Mouse (Mus musculus) neutrophil, adult 5-6 weeks (primary cell): ENCODE results near the gene Hecw2. TPM values are rescaled to one million over a fixed set of nuclear protein-coding genes. Genes with fewer than 3 reads are reported as not detected.

Source experiments
- ATAC-seq: fragments of 151-379, 151-347 bp; 2 replicates; pipeline ENCODE4 v1.8.0; 2017; ENCODE audit warnings: mild to moderate bottlenecking, moderate TSS enrichment; ENCODE audit not compliant: insufficient number of reproducible peaks, poor library complexity, low FRiP score, severe bottlenecking; ENCODE audit errors: extremely low read depth
- total RNA-seq: library from RNA; stranded (forward); fragments of 200-1000 nt; gene quantifications from 2 replicates; pipeline ENCODE4 v1.2.3, GENCODE M21; 2017

Gene Hecw2
- total RNA-seq, 1 experiment from 2014 or later = 2.2 TPM

GRCm38 (mm10) chr1:54121071-54121730 lies 73.8 kb downstream of the Hecw2 start:
- no peak for ATAC-seq

GRCm38 (mm10) chr1:54119638-54120320 lies 75.2 kb downstream of the Hecw2 start:
- ATAC-seq = no peak

DNA sequence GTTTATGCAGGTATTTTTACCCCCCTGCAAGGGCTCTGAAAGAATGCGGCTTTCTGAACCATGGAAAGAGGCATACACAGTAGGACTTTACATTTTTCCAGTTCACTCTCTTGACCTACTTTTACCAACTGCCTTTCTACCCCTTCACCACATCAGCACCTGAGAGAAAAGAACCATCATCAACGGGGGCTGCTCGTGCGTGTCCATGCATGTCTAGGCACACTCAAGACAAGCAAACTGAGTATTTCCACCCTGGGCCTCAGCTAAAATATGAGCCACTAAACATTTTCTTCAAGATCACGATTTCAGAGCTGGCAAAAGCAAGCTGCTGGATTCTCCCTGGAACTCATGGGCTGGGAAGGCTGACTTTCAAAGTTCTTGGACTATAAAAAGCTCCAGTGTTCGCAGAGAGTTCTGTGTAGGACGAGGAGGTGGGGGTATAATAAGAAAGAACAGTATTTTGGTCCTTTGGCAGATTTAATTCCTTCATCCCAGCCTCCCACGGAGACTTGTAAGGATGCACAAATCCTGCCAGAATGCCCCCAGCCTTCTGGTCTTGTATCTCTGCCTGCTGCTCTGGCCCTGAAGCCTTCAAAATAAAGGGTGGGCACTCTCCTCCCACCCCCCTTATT lies 76.5 kb downstream of the Hecw2 start:
- ATAC-seq = no peak

DNA sequence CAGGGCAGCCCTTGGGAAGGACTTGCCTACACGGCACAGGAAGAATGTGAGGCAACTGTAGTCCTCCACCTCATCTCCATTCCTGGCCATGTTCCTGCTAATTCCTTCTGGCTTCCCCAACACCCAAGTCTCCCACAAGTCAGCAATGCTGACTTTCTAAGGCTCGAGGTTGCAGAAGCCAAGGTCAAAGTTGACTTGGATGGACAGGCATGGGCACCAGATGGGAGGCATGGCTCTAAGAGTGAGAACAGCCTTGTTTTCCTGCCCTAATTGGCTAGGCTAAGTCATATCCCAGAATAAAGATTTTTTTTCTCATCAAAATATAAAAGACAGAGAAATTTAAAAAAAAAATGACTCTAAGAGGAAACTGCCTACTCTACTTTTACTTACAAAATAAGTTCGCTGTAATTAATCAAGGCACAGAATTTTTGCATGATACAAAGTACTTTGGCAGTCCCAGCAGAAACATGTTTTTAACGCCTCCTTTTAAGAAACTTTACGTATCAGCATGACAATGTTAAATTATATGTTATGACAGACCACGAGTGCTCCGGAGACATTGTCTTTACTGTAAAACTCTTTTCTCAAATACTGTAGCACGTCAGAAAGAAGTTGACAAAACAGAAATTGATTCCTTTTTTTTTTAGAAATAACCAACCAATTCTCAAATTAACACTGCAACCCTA lies 83.9 kb downstream of the Hecw2 start:
- no peak for ATAC-seq

- ATAC-seq = no peak
Observed at GRCm38 (mm10) chr1:54109255-54109654, 85.7 kb downstream of the Hecw2 start.

DNA sequence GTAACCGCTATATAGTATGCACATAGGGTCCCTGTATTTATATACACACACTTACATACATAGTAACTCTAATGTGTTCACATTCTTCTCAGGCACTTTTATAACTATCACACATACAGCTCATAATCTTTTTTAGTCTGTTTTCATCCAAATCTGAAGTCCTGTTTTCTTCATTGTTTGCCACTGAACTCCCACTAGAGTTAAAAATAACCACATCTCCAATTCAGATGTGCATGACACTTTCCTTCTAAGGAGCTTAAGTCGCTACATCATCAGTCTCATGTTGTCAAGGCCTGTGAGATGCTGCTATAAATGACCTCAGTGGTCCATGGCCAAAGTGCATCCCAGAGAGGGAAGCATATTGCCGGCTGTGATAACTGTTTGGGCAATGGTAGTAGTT lies 88.2 kb downstream of the Hecw2 start:
- no peak for ATAC-seq

DNA sequence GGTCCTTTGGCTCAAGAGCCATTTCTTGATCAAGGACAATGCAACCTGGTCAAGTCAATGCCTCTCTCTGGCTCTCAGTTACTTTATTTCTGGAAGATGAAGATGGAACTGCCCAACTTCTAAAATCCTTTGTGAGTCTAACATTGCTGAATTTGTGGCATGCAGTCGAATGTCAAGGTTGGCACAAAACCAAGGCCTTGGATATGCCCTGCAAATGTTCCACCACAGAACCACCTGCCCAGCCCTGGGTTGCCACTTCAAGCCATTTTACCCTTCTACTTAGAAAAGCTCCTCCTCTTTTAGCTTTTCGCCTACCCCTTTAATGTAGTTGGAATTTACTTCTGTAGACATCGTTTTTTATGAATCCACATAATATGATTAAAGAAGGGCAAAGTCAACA lies 115.3 kb downstream of the Hecw2 start:
- no peak for ATAC-seq

DNA sequence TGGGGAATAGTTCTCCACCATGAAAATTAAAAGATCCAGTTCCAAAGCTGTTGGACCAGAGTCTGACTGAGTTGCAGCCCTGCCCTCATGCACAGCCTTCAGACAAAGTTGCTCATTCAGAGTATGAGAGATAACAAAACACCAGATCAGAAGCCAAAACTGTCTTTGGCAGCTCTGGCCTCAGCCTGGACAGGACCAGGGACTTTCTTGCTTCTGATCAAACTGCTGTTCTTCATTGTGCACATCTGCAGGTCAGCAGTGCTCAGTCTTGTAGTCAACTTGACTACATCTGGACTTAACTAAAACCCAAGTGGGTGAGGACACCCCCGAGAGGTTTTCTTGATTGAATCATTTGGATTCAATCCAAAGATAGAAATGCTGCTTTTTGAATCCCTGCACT lies 120.5 kb downstream of the Hecw2 start:
- ATAC-seq = no peak

- no peak for ATAC-seq
Observed at GRCm38 (mm10) chr1:54070121-54070520, 124.8 kb downstream of the Hecw2 start.

- no peak for ATAC-seq
Observed at GRCm38 (mm10) chr1:54068248-54068647, 126.7 kb downstream of the Hecw2 start.

DNA sequence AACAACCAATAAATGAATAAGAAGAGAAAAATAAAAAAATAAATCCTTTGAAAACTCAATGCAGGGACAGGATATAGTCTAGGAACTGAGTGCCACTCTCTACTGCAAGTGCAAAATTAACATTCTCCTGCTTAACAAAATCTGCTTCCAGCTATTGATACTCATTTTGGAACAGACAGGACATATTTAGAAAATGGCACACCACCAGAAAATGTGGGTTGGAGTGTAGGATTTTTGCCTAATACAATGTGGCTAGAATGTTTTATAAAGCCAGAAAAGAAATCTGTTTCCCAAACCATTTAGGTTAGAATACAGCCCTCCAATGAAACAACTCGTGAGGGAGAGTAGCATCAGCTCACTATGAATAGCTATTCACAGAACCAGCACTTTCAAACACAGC lies 129.5 kb downstream of the Hecw2 start:
- ATAC-seq = no peak

DNA sequence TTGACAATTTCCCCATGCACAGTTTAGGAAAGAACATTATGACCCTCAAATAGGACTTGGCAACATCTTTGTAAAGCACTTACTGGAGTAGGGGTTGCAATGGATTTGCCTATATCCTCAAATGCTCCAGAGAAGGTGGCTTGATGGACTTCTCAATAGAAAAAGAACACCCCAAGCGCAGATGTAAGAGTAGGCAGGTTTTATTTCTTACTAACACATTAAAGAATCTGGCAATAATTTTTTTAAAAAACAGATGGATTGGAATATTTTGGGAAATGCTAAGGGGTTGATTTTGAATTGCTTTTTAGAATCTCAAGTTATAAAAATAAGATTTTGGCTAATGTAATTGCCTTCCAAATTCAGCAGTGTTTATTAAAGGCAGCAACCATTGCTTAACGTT lies 133.9 kb downstream of the Hecw2 start:
- no peak for ATAC-seq

DNA sequence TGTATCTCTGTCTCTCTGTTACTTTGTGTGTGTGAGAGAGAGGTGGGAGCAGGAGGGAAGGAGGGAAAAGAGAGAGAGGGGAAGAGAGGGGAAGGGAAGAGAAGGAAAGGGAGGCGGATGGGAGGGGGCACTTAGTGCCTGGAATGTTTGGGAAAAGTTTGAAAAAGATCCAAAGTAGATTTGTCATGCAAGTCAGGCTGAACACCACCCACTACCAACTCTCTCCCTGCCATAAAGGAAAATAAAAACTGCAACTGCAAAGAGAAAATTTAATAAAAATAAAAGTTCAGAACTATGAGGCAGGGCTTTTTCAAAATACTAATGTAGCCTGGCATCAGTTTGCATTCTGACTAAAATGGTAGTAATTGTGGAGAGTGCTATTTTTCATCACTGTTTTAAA lies 135.2 kb downstream of the Hecw2 start:
- no peak for ATAC-seq

DNA sequence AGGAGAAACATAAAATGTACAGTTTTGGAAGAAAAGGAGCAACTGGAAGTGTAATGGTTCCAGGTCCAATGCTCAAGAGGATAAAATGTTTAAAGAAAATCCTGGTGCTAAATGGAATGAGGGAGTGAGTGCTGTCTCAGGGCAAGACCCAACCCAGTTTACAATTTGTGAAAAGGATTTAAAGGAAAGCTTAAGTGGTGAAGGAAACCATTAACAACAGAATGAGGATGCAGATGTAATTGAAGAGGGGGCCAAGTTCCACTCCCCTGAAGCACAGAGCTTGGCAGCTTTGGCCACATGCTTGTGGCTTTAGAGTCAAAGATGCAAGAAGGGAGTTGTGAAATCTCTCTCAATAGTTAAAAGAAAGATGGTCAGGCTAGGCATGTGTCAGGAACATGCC lies 142.2 kb downstream of the Hecw2 start:
- ATAC-seq = no peak

- no peak for ATAC-seq
Observed at GRCm38 (mm10) chr1:54046923-54047322, 148.0 kb downstream of the Hecw2 start.

- no peak for ATAC-seq
Observed at GRCm38 (mm10) chr1:54039062-54039461, 155.9 kb downstream of the Hecw2 start.

GRCm38 (mm10) chr1:54017686-54018085 lies 177.3 kb downstream of the Hecw2 start:
- ATAC-seq = no peak

GRCm38 (mm10) chr1:54015739-54016138 lies 179.2 kb downstream of the Hecw2 start:
- ATAC-seq = no peak

- no peak for ATAC-seq
Observed at GRCm38 (mm10) chr1:54012414-54012813, 182.6 kb downstream of the Hecw2 start.
